Comparison of ENCODE assay signal across 8 mouse cellular contexts in genomic region chr5:108270415-108270814, GRCm38 (mm10). TPM values are rescaled to one million over a fixed set of nuclear protein-coding genes. Genes with fewer than 3 reads are reported as not detected.
DNase-seq lines count a peak whose midpoint lies in the region; ATAC-seq and TF ChIP-seq lines count a peak whose summit lies in the region.

No protein-coding gene starts in this region.

- no peak for TF ChIP-seq CTCF in layer of hippocampus, adult 2 months (conservative IDR thresholded peaks at IDR 0.05)
- TF ChIP-seq CTCF in cortical plate, adult 2 months (IDR thresholded peaks at IDR 0.05; ENCODE audit: extremely low read depth, insufficient read depth, low read length): no peak
- no peak for TF ChIP-seq CTCF in hindbrain, postnatal 0 days (IDR thresholded peaks at IDR 0.05; ENCODE audit: low read depth)

- H3K4me1 ChIP-seq in cortical plate, adult 2 months (ENCODE audit: control insufficient read depth, insufficient read depth, low read length): peaks cover 1% of the 10 kb centered on the region; the same call in 1 of the 2 replicates
- H3K4me1 ChIP-seq in hindbrain, postnatal 0 days (ENCODE audit: insufficient read depth, low read length): 0 out of 2 replicates have a peak, but pooled peaks cover 6% of the 10 kb centered on the region

- H3K27ac ChIP-seq in layer of hippocampus, adult 2 months: peak overlapping the region; percentile 92; the same call in 1 of the 2 replicates
- no peak overlapping the region for H3K27ac ChIP-seq in cortical plate, adult 2 months (ENCODE audit: insufficient read depth, low read length)
- H3K27ac ChIP-seq in hindbrain, postnatal 0 days: no peak overlapping the region

- WGBS in hindbrain, postnatal 0 days: 47% methylated on average over 9 of the region's 9 CpGs

- H3K27me3 ChIP-seq in hindbrain, postnatal 0 days (ENCODE audit: insufficient read depth, low read length): no peaks in the 10 kb centered on the region
- H3K27me3 ChIP-seq in myocyte (ENCODE audit: control insufficient read depth, insufficient read depth, insufficient read length): no peaks in the 10 kb centered on the region

- no peak for ATAC-seq in hindbrain, postnatal 0 days

- H3K36me3 ChIP-seq in hindbrain, postnatal 0 days (ENCODE audit: insufficient read depth, low read length): no peaks in the 10 kb centered on the region
- no peaks in the 10 kb centered on the region for H3K36me3 ChIP-seq in myocyte (ENCODE audit: control insufficient read depth, insufficient read depth)

- DNase-seq in layer of hippocampus, adult 2 months (ENCODE audit: low spot score in 2 of 2): no peak
- DNase-seq in layer of hippocampus, adult 8-10 months (ENCODE audit: low spot score in 2 of 2): no peak
- DNase-seq in hindbrain, postnatal 0 days (ENCODE audit: low spot score): no peak
- DNase-seq in thymus, postnatal 25 days: no peak
- no peak for DNase-seq in left cerebral cortex, adult 11 months (ENCODE audit: low spot score)
- DNase-seq in right cerebral cortex, postnatal 25 days: no peak

- peak overlapping the region; percentile 71 for H3K4me2 ChIP-seq in hindbrain, postnatal 0 days (ENCODE audit: low read depth, low read length)
- H3K4me2 ChIP-seq in myocyte (ENCODE audit: low read depth): peak overlapping the region; percentile 100

- H3K4me3 ChIP-seq in layer of hippocampus, adult 2 months: peak overlapping the region; percentile 99
- peak overlapping the region; percentile 98 for H3K4me3 ChIP-seq in cortical plate, adult 2 months (ENCODE audit: insufficient read depth, low read length)
- peak overlapping the region; percentile 91 for H3K4me3 ChIP-seq in hindbrain, postnatal 0 days (ENCODE audit: low read length)
- peak overlapping the region; percentile 87 for H3K4me3 ChIP-seq in myocyte

- no peak for TF ChIP-seq POLR2A in cortical plate, adult 2 months (IDR thresholded peaks at IDR 0.05; ENCODE audit: extremely low read depth, insufficient read depth, low read length)
- TF ChIP-seq POLR2A in myocyte (IDR thresholded peaks at IDR 0.05; ENCODE audit: insufficient read length, low read depth): no peak

- H3K9me3 ChIP-seq in hindbrain, postnatal 0 days (ENCODE audit: low read length): no peaks in the 10 kb centered on the region

- H3K79me2 ChIP-seq in myocyte (ENCODE audit: control insufficient read depth, insufficient read depth): peaks cover 56% of the 10 kb centered on the region

- peak overlapping the region; percentile 84 for H3ac ChIP-seq in myocyte (ENCODE audit: control insufficient read depth, insufficient read length)

- H3K9ac ChIP-seq in hindbrain, postnatal 0 days (replicated peaks; ENCODE audit: low read length): peak overlapping the region; percentile 88

TF ChIP-seq in myocyte, 11 proteins besides CTCF, POLR2A, EP300 and RAD21:
- no peak for TF ChIP-seq CEBPB (IDR thresholded peaks at IDR 0.05; ENCODE audit: insufficient read depth, poor library complexity, severe bottlenecking)
- TF ChIP-seq REST (IDR thresholded peaks at IDR 0.05; ENCODE audit: insufficient read depth, insufficient read length): no peak
- no peak for TF ChIP-seq MYOD1 (IDR thresholded peaks at IDR 0.05; ENCODE audit: control insufficient read depth in 1 of 3, insufficient read length in 2 of 3, low read depth in 2 of 3)
- no peak for TF ChIP-seq POLR2AphosphoS2 (IDR thresholded peaks at IDR 0.05; ENCODE audit: insufficient read length, low read depth)
- no peak for TF ChIP-seq MAX (IDR thresholded peaks at IDR 0.05; ENCODE audit: low read depth)
- no peak for TF ChIP-seq MYOG (IDR thresholded peaks at IDR 0.05; ENCODE audit: control insufficient read depth in 1 of 3, insufficient read depth in 1 of 3, insufficient read length in 2 of 3, low read depth in 2 of 3)
- no peak for TF ChIP-seq SRF (IDR thresholded peaks at IDR 0.05; ENCODE audit: control insufficient read depth, insufficient read length, low read depth)
- no peak for TF ChIP-seq TCF12 (IDR thresholded peaks at IDR 0.05; ENCODE audit: insufficient read depth, poor library complexity, severe bottlenecking)
- TF ChIP-seq E2F4 (IDR thresholded peaks at IDR 0.05; ENCODE audit: insufficient read depth): no peak
- TF ChIP-seq USF1 (IDR thresholded peaks at IDR 0.05; ENCODE audit: low read depth): no peak

RNA-seq across cellular contexts. Expression of gene Dr1, which starts 1.7 kb away (rescaled TPM):
- 10 to 100 TPM; 40.2 to 42.8 TPM for total RNA-seq in layer of hippocampus, adult 2 months (2021)
- total RNA-seq in layer of hippocampus, adult 8-10 months (2022): 10 to 100 TPM; 38.6 to 47.0 (median 42.6) TPM
- polyA plus RNA-seq in cortical plate, adult 2 months (2012; rRNA removed): 24.7 and 25.2 TPM in 2 replicates
- total RNA-seq in hindbrain, postnatal 0 days (2014; rRNA removed): 31.8 and 39.4 TPM in 2 replicates
- polyA plus RNA-seq in hindbrain, postnatal 0 days (2015; fragmentation: Nextera tagmentation; extraction: Ambion mirVana): 39.7 and 39.9 TPM in 2 replicates
- 15.1 TPM for polyA plus RNA-seq in myocyte (2012; fragmentation: generic; extraction: Trizol)

RNA-seq across cellular contexts. Expression of gene Pigg, which starts 42.0 kb away (rescaled TPM):
- 10 to 100 TPM; 10.1 to 11.5 TPM for total RNA-seq in layer of hippocampus, adult 2 months (2021)
- total RNA-seq in layer of hippocampus, adult 8-10 months (2022): 10 to 100 TPM; 10.8 to 15.2 (median 12.7) TPM
- polyA plus RNA-seq in cortical plate, adult 2 months (2012; rRNA removed): 8.3 and 8.7 TPM in 2 replicates
- 4.9 and 7.2 TPM in 2 replicates for total RNA-seq in hindbrain, postnatal 0 days (2014; rRNA removed)
- 2.2 and 2.5 TPM in 2 replicates for polyA plus RNA-seq in hindbrain, postnatal 0 days (2015; fragmentation: Nextera tagmentation; extraction: Ambion mirVana)
- polyA plus RNA-seq in myocyte (2012; fragmentation: generic; extraction: Trizol): 1.8 TPM
